Mouse (Mus musculus): ENCODE results near the gene Bora. TPM values are rescaled to one million over a fixed set of nuclear protein-coding genes. Genes with fewer than 3 reads are reported as not detected.

Bora gene
- polyA plus RNA-seq (2012; rRNA removed) = 13.3 and 14.5 TPM in 2 replicates

GRCm38 (mm10) chr14:99046031-99046781 is at the start of gene Bora, which contains the start of gene Mzt1:
Gene Bora, plus strand, starts transcription at chr14:99046222.
Gene Mzt1, minus strand, starts transcription at chr14:99046134.

GRCm38 (mm10) chr14:99099267-99099966 is 53.4 kb downstream of the Bora start, which contains the start of the genes Pibf1 and Dis3:
Gene Pibf1, plus strand, starts transcription at chr14:99099424.
Gene Dis3, minus strand, starts transcription at chr14:99099770.

Other genes starting within 250 kb of the Bora start
- 7.6 and 7.8 TPM in 2 replicates for gene Rpl36a-ps1, start 51.9 kb upstream of the Bora start, polyA plus RNA-seq (2012; rRNA removed)
- gene Mzt1, start 88 bp upstream of the Bora start, polyA plus RNA-seq (2012; rRNA removed) = 24.1 and 31.2 TPM in 2 replicates
- gene Pibf1, start 53.2 kb downstream of the Bora start, polyA plus RNA-seq (2012; rRNA removed) = 3.1 and 3.3 TPM in 2 replicates
- 10.1 and 11.5 TPM in 2 replicates for gene Dis3, start 53.5 kb downstream of the Bora start, polyA plus RNA-seq (2012; rRNA removed)

Measured in liver, embryonic 14 days (tissue).